Mouse (Mus musculus) thymus, postnatal 10 days (tissue): ENCODE results near the gene Wdr13.
A peak's percentile ranks its signal among the peaks of the same experiment; 100 is the strongest.
"Not testable (repeated sequence)": the region's sequence is repeated elsewhere in the genome, so short reads cannot be mapped to it uniquely, and the experiment has no call there.

Source experiments
- DNase-seq, 2 experiments: peaks; one replicate each; pipeline ENCODE4 v3.0.0; 2021; ENCODE audit warnings: low spot score in 2 of 2

Gene Wdr13

GRCm38 (mm10) chrX:8105019-8105418 lies 27.7 kb downstream of the Wdr13 start:
- no peak for DNase-seq

GRCm38 (mm10) chrX:8102213-8102668 lies 30.5 kb downstream of the Wdr13 start:
- DNase-seq: no peak

- DNase-seq: peak in 1 of 2 experiments; percentile 7
These were observed 31.7 kb downstream of the Wdr13 start for GRCm38 (mm10) chrX:8101017-8101416.

DNA sequence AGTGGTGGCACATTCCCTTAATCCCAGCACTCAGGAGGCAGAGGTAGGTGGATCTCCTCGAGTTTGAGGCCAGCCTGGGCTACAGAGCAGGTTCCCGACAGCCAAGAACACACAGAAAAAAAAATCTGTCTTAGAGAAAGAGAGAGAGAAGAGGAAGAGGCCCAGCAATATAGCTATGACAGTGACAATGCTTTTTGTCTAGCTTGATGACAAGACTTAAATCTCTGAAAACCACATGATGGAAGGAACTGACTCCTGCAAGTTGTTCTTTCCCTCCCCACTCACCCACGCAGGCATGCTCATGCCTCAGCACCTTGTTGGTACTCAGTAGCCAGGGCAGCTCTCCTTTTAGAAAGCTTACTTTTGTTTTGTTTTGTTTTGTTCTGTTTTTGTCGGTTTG lies 33.3 kb downstream of the Wdr13 start:
- no peak for DNase-seq

GRCm38 (mm10) chrX:8096787-8097242 lies 35.9 kb downstream of the Wdr13 start:
- DNase-seq: peak; percentile 91

DNA sequence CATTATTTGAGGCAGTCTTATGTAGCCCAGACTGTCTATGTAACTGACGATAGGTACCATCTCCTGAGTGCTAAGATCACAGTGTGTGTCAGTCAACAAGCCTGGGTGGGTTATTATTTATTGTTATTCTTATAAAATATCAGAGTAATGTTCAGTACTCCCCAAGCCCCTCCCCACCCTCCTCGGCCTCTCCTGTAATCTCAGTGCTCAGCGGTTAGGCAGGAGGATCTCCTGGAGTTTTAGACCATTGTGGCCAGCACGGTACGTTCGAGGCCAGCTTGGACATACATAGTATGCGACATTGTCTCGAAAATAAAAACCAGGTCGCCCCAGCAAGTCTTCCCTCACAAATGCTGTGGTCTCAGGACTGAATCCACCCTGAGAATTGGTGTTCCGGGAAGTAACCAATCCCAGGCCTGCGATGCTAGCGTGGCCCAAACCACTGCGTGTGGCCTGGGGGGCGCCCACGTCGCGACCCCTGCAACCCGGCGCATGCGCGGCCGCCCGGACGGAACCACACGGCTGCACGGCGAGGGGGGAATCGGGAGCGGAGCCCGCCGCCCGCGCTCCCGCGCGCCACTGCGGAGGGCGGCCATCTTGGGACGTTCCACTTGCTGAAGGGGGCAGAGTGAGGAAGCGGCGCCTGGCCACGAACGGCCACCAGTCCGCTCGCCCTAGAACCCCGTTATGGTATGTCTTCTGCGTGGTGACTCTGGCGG lies 36.5 kb downstream of the Wdr13 start:
- peak; percentile 70 to 89 for DNase-seq

DNA sequence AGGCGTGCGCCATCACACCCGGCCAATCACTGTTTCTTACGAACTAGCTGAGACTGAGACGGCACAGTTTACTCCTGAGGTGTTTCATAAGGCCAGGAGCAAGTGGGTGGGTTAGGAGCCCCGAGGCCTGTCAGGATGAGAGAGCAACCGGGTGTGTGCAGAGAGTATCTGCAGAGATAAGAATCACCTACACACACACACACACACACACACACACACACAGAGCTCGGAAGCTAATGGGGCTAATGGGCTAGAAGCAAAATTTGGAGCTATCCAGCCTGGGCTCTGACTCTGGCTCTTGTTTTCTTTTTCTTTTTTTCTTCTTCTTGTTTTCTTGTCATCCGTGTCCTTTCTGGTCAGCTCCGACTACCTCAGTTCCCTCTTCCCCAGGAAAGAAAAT lies 37.1 kb downstream of the Wdr13 start:
- DNase-seq: no peak

GRCm38 (mm10) chrX:8090954-8091347 lies 41.7 kb downstream of the Wdr13 start:
- DNase-seq: not testable (repeated sequence)

DNA sequence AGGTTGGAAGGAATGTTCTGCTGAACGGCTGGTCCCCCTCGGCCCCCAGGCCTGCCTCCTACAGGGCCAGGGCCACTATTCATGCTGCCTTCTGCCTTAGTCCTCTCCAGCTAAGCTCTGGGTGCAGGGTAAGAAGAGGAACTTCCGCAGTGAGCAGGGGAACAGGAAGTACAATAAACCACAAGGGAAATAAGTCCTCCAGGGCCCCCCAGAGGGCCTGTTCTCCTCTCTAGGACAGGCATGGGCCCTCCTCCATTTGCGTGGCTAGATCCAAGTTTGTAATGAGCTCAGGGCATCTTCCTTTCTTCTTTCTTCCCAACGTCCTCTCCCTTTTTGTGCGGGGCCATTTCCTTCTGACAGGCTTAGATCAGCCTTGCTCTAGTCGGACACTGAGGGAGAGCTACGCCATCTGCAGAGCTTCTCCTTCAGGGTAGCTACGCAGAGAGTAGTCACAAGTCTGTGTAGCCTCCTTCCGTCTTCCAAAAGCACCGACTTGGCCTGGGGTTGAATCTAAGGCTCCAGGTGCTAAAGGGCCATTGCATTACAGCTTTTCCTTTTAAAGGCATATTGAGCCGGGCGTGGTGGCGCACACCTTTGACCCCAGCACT lies 42.2 kb downstream of the Wdr13 start, which contains the start of gene Was:
TSS of gene Was (minus strand) at position 153 of the 608 bp plus-strand sequence.
- peak; percentile 45 to 54 for DNase-seq

DNA sequence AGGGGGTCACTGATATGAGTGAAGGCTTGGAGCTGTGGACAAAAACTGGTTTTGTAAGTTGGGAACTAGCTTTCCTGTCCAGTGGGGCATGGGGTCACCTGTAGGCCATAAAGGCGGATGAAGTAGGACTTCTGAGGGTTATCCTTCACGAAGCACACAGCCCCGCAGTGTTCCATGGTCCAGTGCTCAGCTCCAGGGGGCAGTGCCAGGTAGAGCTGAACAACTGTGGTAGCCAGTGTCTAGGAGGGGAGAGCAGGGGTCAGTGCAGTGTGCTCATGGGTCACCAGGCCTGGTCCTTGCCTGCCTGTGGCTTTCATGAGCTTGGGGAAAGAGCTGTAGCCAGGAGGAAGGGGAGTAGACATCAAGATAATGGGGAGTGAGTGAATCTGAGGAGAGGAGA lies 42.9 kb downstream of the Wdr13 start:
- DNase-seq: no peak

DNA sequence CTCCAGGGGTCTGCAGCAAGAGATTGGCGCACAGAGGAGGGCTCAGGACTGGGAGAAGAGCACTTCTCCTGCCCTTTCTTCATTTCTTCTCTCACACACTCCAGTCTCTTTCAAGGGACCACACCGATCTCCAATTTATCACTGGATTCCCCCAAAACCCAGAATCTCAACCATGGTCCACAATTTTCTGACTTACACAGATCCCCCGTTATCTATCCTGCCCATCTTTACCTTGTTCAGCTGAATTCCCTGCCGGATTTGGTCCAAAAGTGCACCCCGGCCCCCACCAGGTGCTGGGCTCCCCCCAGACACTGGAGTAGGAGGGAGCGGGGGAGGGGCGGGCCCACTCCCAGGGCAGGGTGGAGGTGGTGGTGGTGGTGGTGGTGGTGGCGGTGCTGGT lies 47.1 kb downstream of the Wdr13 start:
- no peak for DNase-seq

DNA sequence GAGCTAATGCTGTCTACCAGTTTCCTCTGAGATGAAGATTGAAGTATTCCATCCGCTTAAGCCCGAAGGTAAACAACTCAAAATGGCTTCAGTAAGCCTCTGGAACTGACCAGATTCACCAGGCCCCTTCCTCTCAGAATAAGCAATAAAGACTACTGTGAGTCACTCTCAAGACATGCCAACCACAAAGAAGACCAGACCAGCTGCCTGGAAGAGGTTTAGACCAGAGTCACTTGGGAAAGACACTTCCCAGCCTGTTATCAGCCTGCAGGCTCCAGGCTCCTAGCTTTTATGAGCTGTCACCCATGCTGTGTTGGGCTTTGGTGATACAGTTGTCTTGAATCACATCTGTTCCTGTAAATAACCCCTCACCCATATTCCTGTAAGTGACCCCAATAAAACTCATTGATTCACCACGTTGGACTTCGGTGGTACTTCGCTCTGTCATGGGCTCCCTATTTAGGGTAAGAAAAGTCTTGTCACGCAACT lies 47.9 kb downstream of the Wdr13 start:
- DNase-seq: no peak

DNA sequence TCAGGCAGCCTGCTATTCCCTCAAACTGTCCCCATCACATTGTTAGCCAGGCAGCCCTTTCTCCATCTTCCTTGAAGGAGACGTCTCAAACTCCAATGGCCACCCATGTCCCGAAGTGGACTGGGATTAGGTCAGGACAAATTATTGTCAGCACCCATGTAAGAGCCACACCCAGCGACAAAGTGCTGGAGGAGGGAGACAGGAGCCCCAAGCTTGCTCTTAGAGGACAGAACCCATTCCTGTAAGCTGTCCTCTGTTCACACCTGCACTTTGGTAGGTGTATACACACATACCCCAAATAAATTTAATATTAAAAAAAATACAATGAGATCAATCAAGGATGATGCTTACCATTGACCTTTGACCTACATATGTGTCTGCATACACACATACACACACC lies 57.6 kb downstream of the Wdr13 start:
- DNase-seq: peak in 1 of 2 experiments; percentile 6

DNA sequence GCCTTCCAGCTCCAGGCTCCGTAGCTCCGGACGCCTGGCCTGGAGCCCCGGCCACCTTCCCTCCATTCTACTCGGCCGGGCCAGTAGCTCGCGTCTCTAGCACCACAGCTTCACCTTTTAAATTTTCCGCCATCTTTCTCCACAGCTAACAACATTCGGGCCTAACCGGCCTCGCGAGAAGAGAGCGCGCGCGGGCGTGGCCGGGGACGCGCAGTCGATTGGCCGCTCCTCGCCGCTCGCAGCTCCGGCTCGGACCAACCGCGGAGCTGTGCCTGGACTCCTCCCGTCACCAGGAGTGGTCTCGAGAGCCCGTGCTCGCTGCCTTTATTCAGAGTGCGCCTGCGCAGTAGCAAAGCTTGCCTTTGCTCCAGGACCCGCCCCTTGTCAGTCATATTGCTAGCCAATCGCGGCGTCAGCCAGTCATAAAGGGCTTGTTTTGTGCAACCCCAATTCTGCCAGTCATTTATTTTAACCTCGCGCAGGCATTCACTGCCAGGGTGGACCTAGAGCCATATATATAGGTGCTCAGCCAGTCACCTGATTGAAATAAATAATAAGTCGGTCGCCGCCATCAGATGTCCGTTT lies 58.2 kb downstream of the Wdr13 start, which contains the start of gene Suv39h1:
TSS of gene Suv39h1 (minus strand) at position 331 of the 585 bp plus-strand sequence.
- peak; percentile 85 to 94 for DNase-seq

DNA sequence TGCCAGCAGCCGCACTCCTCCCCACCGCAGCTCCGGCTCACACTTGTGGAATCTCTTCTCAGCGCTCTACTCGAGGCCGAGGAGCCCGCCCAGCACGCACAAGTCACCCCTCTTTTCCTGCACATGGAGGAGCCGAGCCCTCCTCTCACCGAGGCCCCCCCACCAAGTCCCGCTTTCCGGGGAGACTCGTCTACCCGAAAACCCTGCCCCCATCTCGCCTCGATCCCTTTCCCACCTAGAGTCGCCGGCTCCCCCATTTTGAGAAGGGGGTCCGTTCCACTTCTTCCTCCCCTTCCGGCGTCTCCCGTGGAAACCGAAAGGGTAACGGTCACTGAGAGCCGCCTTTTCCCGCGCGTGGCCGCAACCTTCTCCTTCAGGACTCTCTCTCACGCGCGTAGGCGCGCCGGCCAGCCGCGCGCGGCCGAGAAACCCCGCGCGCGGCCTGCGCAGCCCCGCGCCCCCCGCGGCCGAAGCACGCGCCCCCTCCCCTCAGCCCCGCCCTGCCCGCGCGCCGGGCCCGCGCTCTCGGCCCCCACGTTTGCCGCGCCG lies 58.7 kb downstream of the Wdr13 start:
- DNase-seq: peak; percentile 32 to 54
